Mouse (Mus musculus): ENCODE results near the gene Uvrag. TPM values are rescaled to one million over a fixed set of nuclear protein-coding genes. Genes with fewer than 3 reads are reported as not detected.

The Uvrag gene
- polyA plus RNA-seq (2015; fragmentation: Nextera tagmentation; extraction: Ambion mirVana), result 15.7 and 16.4 TPM in 2 replicates

DNA sequence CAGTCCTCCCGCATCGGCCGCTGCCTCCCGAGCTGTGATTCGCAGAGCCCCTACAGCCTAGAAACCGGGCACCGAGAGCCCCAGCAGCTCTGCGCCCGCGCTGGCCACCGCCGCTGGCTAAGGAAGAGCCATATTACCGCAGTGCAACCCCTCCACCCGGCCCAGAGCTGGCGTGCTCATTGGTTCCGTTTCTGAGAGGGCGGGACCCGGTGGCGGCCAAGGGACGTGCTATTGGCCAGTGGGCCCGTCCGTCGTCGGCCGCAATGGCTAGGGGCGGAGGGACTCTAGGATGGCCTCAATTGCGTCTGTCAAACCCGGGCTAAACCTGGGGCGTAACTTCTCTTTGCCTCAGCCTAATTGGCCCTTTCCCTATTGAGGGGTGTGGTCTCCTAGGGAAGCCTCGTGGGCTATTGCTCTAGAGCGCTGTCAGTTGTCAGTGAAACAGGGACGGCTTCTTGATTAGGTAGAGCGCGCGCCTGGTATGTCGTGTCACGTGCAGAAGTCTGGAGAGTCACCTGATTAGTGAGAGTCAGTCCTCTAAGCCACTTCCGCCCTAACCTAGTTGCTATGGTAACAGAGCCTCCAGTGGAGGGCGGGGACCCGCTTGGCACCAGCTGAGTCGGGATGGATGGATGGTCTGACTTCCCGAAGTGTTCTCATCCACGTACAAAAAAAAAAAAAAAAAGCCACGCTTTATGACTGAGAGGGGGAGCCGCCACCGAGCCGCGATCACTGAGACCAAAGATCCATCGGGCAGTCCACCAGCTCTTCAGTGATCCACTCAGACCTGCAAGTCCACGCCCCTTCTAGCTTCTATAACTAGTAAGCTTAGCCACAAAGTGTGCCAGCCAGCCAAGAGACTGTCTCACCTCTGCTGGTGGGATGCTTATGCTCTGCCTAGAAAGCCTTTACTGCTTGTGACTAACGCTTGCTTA, at the start of gene Uvrag:
TSS of gene Uvrag (minus strand) at position 158 of the 935 bp plus-strand sequence.
- WGBS, result under 1% methylated on average over 51 of the region's 51 CpGs
- Histone ChIP-seq H3K4me2 (replicated peaks) (peak within 1 kb of the TSS; percentile 82), H3K4me3 (peak within 1 kb of the TSS; percentile 95), H3K9me3 (no peaks in the 10 kb centered on the region), H3K36me3 (no peaks in the 10 kb centered on the region), H3K9ac (peak within 1 kb of the TSS; percentile 86), H3K27ac (peak within 1 kb of the TSS; percentile 80), H3K27me3 (no peaks in the 10 kb centered on the region), H3K4me1 (peaks cover 25% of the 10 kb centered on the region)
- ATAC-seq (ENCODE audit: low FRiP score, low read depth), result peak; percentile 98

DNA sequence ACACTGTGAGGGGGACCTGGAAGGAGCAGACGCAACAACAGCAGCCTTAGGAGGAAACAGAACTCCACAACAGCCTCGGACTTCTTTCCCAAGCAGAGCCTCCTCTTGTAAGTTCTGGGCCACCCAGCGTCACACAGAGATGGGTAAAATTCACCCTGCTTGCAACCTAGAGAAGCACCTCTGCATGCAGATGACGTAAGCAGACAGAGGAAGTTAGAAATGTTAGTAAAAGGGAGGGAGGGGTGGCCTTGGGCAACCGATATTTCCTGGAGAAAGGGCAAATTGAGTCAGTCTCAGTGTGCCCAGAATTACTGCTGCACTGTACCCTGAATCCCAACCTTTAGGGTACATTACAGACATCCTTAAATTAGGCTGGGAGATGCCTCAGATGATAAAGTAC, 48.9 kb upstream of the Uvrag start:
- no peak for ATAC-seq (ENCODE audit: low FRiP score, low read depth)
- WGBS, result 81% methylated on average over 5 of the region's 5 CpGs
- H3K27ac ChIP-seq, result no peak overlapping the region

DNA sequence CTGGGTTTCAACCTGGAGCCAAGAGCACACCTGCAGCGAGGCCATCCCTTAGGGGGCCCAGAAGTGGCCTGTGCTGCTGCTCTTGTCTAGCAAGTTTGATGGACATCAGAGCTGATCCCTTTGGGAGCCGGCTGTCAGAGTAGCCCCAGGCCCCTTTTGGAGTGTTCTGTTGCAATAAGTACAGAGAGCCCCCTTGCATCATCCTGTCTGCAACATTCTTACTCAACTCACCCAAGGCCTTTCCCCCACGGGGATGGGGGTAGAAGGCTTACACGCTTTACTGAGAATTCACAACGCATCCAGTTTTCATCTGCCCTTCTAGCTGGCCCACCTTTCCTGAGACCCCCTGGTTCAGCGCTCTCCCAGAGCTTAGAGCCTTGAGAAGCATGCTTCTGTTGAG, 47.7 kb upstream of the Uvrag start:
- no peak overlapping the region for H3K4me3 ChIP-seq
- no peak overlapping the region for H3K27ac ChIP-seq
- H3K9me3 ChIP-seq, result no peaks in the 10 kb centered on the region
- no peak for ATAC-seq (ENCODE audit: low FRiP score, low read depth)
- no peaks in the 10 kb centered on the region for H3K36me3 ChIP-seq
- 71% methylated on average over 6 of the region's 6 CpGs for WGBS
- no peaks in the 10 kb centered on the region for H3K4me1 ChIP-seq
- peaks cover 2% of the 10 kb centered on the region; the same call in 1 of the 2 replicates for H3K27me3 ChIP-seq
- H3K9ac ChIP-seq, result no peak overlapping the region
- H3K4me2 ChIP-seq (replicated peaks), result no peak overlapping the region

More for the DNA sequence above, 48.9 kb upstream of the Uvrag start:
- Histone ChIP-seq H3K4me3 (no peak overlapping the region), H3K9me3 (no peaks in the 10 kb centered on the region), H3K27me3 (no peaks in the 10 kb centered on the region), H3K4me1 (no peaks in the 10 kb centered on the region), H3K36me3 (no peaks in the 10 kb centered on the region), H3K9ac (no peak overlapping the region), H3K4me2 (replicated peaks) (no peak overlapping the region)

DNA sequence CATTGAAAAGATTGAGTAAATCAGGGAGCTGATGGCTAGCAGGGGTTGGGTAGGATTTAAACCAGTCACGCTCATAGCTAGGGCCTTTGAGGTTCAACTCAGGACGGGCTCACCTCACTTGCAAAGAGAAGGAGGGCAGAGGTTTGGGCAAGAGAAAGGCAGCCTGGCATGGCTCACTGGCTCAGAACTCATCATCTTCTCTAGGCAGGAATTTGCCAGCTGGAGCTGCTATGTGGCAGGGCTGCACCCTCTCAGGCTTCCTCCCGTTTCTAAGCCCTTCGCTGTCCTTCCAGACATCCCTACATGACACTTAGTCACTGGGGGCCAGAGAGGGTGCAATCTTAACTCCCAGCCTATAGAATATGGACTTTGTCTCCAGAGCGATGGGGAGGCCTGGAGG, 46.5 kb upstream of the Uvrag start:
- no peaks in the 10 kb centered on the region for H3K9me3 ChIP-seq
- peaks cover 2% of the 10 kb centered on the region; the same call in 1 of the 2 replicates for H3K27me3 ChIP-seq
- H3K4me2 ChIP-seq (replicated peaks), result no peak overlapping the region
- no peak overlapping the region for H3K9ac ChIP-seq
- H3K4me3 ChIP-seq, result no peak overlapping the region
- H3K4me1 ChIP-seq, result no peaks in the 10 kb centered on the region
- WGBS, result 89% methylated on average over 5 of the region's 5 CpGs
- H3K36me3 ChIP-seq, result no peaks in the 10 kb centered on the region
- no peak for ATAC-seq (ENCODE audit: low FRiP score, low read depth)
- H3K27ac ChIP-seq, result no peak overlapping the region

DNA sequence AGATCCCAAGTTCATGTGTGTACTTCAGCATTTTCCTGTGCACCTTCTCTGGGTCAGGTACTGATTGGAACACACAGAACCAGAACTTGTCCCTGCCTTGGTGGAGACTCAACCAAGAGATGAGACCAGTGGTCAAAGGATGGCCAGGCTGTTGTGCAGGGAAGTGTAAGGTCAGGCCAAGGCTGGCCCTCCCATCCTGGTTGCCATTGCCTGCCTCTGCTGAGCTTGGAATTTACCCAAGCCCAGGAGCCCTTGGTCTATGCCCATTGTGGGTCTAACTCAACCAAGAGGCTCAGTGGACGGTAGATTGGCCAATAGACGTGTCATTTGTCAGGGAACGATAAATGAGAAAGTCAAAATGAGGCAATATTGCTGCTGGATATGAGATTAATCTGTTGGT, 44.5 kb upstream of the Uvrag start:
- 83% methylated on average over 3 of the region's 3 CpGs for WGBS
- Histone ChIP-seq H3K4me3 (no peak overlapping the region), H3K9me3 (no peaks in the 10 kb centered on the region), H3K27me3 (peaks cover 12% of the 10 kb centered on the region; the same call in 1 of the 2 replicates), H3K9ac (no peak overlapping the region), H3K4me2 (replicated peaks) (no peak overlapping the region), H3K27ac (no peak overlapping the region), H3K36me3 (no peaks in the 10 kb centered on the region), H3K4me1 (peaks cover 9% of the 10 kb centered on the region; the same call in 1 of the 2 replicates)
- no peak for ATAC-seq (ENCODE audit: low FRiP score, low read depth)

DNA sequence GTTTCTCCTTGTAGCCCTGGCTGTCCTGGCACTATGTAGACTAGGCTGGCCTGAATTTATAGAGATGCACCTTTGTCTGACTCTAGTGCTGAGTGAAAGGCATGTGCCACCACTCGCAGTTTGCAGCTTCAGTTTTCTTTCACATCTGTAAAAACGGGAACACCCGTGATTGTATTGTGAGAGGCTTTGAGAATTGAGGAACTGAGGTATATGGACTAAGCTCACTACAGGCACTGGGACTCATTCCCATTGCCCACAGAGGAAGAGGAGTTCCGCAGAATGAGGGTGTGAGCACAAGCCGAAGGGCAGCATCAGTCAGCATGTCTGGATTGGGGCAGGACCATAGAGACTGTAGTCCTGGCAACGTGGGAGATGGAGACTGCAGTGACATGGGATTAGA, 42.8 kb upstream of the Uvrag start:
- Histone ChIP-seq H3K4me3 (no peak overlapping the region), H3K4me1 (peaks cover 9% of the 10 kb centered on the region; the same call in 1 of the 2 replicates), H3K4me2 (replicated peaks) (peak overlapping the region; percentile 96), H3K36me3 (no peaks in the 10 kb centered on the region), H3K9ac (no peak overlapping the region), H3K9me3 (no peaks in the 10 kb centered on the region), H3K27ac (no peak overlapping the region), H3K27me3 (peaks cover 12% of the 10 kb centered on the region; the same call in 1 of the 2 replicates)
- no peak for ATAC-seq (ENCODE audit: low FRiP score, low read depth)
- 75% methylated on average over 6 of the region's 6 CpGs for WGBS

DNA sequence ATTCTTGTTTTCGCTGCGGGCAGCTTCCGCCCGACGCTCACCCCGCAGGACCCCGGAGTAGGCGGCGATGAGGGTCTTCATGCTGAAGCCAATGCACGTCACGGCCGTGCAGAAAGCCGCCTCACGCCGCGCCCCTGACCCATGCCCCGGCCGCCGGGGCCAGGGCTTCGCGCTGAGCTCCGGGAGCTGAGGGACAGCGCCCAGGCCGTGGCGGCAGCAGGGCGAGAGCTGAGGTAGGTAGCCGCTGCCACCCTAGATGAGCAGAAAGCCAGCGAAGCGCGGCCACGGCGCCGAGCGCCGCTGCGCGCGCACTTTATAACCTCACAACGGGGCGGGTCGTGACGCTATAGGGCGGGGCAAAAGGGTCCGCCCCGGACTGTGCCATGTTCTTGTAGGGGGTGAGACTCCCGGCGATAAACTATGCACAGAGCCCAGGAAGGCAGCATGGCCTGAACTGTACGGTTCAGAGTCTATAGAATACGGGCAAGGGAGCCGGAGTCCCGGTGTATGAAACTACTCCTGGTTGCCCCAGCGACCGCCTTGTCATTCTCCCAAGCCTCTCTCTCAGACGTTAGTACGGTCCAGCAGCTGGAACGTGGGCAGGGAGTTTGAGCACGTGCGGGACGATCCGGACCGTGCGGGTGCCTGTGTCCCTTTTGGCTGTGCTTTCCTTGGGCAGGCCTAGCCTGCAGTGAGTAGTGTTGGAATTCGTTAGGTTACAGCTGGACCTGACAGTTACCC, 41.7 kb upstream of the Uvrag start, which contains the start of gene Dgat2:
TSS of gene Dgat2 (minus strand) at position 288 of the 741 bp plus-strand sequence.
- H3K9ac ChIP-seq, result peak within 1 kb of the TSS; percentile 84
- no peaks in the 10 kb centered on the region for H3K36me3 ChIP-seq
- under 1% methylated on average over 63 of the region's 63 CpGs for WGBS
- peak within 1 kb of the TSS; percentile 70; the same call in 1 of the 2 replicates for H3K27ac ChIP-seq
- H3K4me3 ChIP-seq, result peak within 1 kb of the TSS; percentile 78
- H3K27me3 ChIP-seq, result peaks cover 12% of the 10 kb centered on the region; the same call in 1 of the 2 replicates
- no peaks in the 10 kb centered on the region for H3K9me3 ChIP-seq
- peak within 1 kb of the TSS; percentile 96 for H3K4me2 ChIP-seq (replicated peaks)
- peaks cover 9% of the 10 kb centered on the region; the same call in 1 of the 2 replicates for H3K4me1 ChIP-seq
- ATAC-seq (ENCODE audit: low FRiP score, low read depth), result peak; percentile 93

DNA sequence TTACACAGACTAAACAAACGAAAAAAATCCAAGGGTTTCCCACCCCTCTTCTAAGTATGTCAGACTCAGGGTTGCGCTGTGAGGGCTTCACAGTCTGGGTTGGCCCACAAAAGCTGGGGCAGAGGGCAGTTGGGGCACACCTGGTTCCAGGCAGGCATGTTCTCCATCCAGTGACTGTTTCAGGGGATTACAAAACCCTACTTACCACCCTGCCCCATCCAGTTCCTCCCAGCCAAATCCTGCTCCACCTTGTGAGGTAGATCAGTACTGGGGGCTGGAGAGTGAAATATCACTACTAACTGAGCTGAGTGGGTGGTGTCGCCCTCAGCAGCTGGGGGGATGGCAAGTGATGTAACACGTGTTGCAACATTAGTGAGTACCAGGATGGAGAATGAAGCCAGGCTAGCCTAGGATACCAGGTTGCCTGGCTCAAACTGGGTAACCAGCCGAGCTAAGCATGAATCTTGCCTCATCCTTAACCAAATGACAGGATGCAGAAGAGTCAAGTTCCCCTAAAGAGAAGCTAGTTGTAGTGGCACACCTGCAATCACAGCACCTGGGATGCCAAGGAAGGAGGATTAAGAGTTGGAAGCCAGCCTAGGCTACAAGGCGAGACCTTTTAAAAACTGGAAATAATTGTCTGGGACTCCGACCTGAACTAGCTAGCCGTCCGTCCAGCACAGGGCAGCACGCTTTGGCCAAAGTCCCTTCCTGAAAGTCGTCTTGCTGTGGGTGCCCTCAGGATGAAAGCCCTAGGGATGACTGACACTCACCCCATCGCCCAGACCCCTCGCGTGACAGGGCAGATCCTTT, 40.9 kb upstream of the Uvrag start:
- Histone ChIP-seq H3K9me3 (no peaks in the 10 kb centered on the region), H3K4me3 (peak overlapping the region; percentile 78), H3K4me1 (peaks cover 9% of the 10 kb centered on the region; the same call in 1 of the 2 replicates), H3K36me3 (no peaks in the 10 kb centered on the region), H3K27me3 (peaks cover 12% of the 10 kb centered on the region; the same call in 1 of the 2 replicates), H3K27ac (no peak overlapping the region), H3K9ac (peak overlapping the region; percentile 84), H3K4me2 (replicated peaks) (peak overlapping the region; percentile 96)
- WGBS, result 18% methylated on average over 14 of the region's 14 CpGs
- ATAC-seq (ENCODE audit: low FRiP score, low read depth), result no peak

DNA sequence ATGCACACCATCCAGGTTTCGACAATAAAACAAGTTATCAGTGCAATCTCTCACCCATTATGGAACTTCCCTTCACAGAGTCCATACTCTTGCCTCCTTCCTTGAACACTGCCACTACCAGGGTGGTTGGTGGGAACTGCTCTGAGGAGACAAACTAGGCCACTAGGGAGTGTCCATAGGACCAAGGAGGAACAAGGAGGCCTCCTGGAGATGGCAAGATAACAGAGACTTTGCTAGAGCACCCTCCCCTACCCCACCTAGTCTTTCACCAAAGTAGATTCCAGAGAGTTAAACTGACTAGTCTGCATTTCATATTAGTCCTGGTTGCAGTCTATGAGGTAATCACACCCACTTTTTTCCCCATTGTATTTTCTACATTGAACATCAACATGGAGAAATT, 39.2 kb upstream of the Uvrag start:
- H3K4me1 ChIP-seq, result peaks cover 10% of the 10 kb centered on the region; the same call in 1 of the 2 replicates
- H3K9ac ChIP-seq, result no peak overlapping the region
- WGBS, result 59% methylated on average over 1 of the region's 1 CpGs

DNA sequence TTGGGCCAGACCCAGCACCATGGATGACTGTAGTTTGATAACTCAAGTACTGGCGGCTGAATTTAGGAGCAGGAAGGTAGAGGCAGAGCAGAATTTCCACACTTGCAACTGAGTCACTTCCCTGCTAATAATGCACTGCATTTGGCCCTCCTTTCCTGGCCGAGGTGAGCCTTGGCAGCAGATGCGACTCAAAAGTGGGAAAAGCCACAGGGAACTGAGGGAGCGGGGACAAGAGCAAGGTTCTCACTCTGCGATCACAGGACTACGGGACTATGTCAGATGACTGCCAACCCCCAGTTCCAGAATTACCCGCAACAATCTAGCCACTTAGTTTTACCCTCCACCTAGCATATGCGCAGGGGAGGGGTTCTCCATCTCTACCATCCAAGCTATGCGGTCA, 38.3 kb upstream of the Uvrag start:
- H3K9ac ChIP-seq, result no peak overlapping the region

More for the DNA sequence above, 39.2 kb upstream of the Uvrag start:
- Histone ChIP-seq H3K4me3 (no peak overlapping the region), H3K9me3 (no peaks in the 10 kb centered on the region), H3K27ac (no peak overlapping the region), H3K4me2 (replicated peaks) (no peak overlapping the region), H3K27me3 (peaks cover 12% of the 10 kb centered on the region; the same call in 1 of the 2 replicates), H3K36me3 (no peaks in the 10 kb centered on the region)
- ATAC-seq (ENCODE audit: low FRiP score, low read depth), result no peak

DNA sequence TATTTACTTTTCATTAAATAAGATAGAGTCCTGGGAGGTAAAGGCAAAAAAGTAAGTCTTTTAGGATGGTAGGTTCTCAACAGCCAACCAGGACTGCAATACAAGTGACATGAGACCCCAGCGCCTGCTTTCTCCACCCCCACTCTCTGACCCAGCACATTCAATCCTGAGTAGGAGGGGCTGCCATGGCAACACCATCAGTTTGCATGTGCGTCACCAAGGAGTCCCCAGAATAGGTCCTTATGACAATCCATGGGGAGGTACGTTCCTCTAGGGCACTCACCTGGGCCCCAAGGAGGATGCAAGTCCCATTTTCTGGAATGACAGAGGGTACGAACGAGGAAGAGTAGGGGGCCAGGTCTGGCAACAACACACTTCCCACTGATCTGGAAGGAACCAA, 36.4 kb upstream of the Uvrag start:
- H3K4me2 ChIP-seq (replicated peaks), result no peak overlapping the region
- H3K4me3 ChIP-seq, result no peak overlapping the region
- peaks cover 10% of the 10 kb centered on the region; the same call in 1 of the 2 replicates for H3K27me3 ChIP-seq
- peaks cover 17% of the 10 kb centered on the region for H3K4me1 ChIP-seq
- H3K9ac ChIP-seq, result no peak overlapping the region
- H3K9me3 ChIP-seq, result no peaks in the 10 kb centered on the region
- WGBS, result 86% methylated on average over 5 of the region's 5 CpGs
- no peak overlapping the region for H3K27ac ChIP-seq
- no peaks in the 10 kb centered on the region for H3K36me3 ChIP-seq
- ATAC-seq (ENCODE audit: low FRiP score, low read depth), result no peak

More for the DNA sequence above, 38.3 kb upstream of the Uvrag start:
- H3K4me2 ChIP-seq (replicated peaks), result no peak overlapping the region
- WGBS, result 85% methylated on average over 9 of the region's 9 CpGs
- no peaks in the 10 kb centered on the region for H3K9me3 ChIP-seq
- no peaks in the 10 kb centered on the region for H3K36me3 ChIP-seq
- no peak overlapping the region for H3K4me3 ChIP-seq
- ATAC-seq (ENCODE audit: low FRiP score, low read depth), result no peak
- H3K4me1 ChIP-seq, result peaks cover 12% of the 10 kb centered on the region; the same call in 1 of the 2 replicates
- H3K27ac ChIP-seq, result no peak overlapping the region
- peaks cover 12% of the 10 kb centered on the region; the same call in 1 of the 2 replicates for H3K27me3 ChIP-seq
